Mouse (Mus musculus): ENCODE results near the gene Fbxw4.
"Not testable (repeated sequence)": the region's sequence is repeated elsewhere in the genome, so short reads cannot be mapped to it uniquely, and the experiment has no call there.

The Fbxw4 gene

DNA sequence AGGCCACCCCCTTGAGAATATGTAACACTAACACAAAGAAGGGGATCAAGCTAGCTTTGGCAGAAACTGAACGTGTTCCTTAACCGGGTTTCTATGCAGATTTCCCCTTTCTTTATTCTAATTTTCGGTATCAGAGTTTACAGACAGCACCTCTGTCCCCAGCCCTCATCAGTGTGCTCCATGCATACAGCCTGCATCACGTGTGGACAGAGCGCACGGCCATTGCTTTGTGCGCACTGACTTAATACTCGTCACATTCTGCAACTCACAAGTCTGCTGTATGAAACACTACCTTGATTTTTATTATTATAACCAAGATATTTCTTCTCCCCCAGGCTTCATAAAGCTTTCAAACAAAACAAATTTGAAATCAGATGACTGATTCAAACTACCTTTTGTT, 4.2 kb downstream of the Fbxw4 start:
- DNase-seq, result no peak

- no peak for DNase-seq
These were observed 6.1 kb downstream of the Fbxw4 start for GRCm38 (mm10) chr19:45653986-45654385.

DNA sequence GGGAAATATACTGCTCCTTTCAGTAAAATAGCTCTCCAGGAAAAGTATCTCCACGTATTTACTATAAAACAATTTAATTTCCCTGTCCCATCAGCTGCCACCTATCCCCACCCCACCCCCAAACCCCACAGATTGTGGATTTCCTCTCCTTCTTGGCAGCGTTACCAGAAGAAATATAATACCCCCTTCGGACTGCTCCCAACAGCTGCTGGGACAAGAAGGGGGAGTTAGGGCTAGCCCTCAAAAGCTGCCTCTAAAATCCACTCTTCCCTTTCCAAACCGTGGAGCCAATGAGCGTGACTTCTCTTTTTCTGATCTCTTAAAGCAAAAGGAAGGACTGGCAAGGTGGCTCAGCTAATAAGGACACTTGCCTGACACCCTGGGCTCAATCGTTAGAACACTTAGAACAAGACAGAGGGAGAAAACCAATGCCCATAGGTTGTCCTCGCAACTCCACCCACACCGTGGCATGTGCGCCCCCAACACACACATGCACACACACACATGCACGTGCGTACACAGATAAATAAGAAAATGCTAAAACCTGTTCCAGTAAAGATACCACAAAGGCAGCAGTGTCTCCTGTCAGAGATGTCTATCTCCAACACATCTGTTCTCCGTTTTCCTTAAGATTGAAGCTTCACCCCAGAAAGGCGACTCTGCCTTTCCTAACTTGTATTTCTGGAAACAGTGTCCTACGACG, 7.7 kb downstream of the Fbxw4 start:
- DNase-seq, result no peak

DNA sequence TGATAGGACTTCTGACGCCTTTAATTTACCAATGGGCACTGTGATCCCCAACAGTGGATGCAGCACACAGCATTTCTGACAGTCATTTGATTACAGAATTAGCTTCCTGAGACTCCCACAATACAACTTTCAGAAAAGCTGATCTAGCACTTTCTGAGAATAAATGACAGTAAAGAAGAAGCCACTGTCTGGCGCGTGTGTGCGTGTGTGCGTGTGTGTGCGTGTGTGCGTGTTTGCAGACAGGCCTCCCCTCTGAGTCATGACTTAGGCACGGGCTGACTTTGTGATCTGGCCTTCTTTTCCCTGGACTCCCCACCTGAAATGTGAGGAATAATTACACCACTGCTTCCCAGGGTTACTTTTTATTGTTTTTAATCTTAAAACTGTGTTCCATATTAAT, 8.6 kb downstream of the Fbxw4 start:
- no peak for DNase-seq

DNA sequence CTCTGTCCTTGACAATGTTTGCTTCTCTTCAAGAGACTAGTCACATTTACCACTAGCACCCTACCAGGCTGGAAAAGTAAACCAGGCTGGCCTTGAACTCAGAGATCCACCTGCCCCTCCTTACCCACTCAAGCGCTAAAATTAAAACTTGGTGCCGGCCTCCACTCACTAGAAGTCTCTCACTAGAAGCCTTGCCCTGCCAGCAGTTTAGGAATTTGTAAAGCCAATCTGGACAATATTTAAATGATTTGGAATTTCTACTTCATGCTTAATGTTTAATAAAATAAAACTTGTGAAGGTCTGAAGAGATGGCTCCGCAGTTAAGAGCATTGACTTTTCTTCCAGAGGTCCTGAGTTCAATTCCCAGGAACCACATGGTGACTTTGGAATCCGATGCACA, 10.3 kb downstream of the Fbxw4 start:
- no peak for DNase-seq

GRCm38 (mm10) chr19:45648469-45648868, 11.6 kb downstream of the Fbxw4 start:
- DNase-seq, result not testable (repeated sequence)

DNA sequence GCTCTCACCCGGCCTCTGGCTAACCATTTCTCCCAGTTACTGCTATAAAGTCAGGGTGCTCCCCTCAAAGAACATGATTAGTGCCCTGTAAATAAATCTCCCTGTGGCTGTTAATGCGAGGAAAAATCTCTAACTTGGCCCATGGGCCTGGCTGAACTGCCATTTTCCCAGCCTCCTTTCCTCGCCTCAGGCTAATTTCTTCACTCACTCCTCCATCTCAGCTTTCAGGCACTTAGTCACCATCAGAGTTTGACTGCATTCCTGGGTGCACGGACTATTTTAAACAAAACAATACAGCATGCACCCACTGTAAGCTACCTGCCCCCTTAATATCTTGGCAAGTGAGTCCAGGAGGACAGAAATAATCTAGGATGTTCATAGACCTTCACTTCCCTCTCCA, 13.2 kb downstream of the Fbxw4 start:
- no peak for DNase-seq

DNA sequence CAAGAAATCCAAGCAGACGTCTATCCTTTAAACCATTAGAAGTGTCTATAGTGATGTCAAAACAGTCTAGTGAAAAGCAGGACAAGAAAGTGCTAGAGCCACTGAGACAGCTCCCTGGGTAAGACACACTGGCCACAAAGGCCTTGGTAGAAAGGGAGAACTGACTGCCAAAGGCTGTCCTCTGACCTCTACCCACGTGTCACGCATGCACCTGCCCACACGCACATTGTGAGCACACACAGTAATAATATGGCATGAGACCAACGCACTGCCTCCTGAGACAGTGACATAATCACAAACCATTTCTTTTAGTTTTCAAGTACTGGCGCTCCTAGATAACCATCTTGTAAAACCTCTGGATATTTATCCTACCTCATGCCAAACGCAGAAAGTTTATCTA, 19.4 kb downstream of the Fbxw4 start:
- no peak for DNase-seq

DNA sequence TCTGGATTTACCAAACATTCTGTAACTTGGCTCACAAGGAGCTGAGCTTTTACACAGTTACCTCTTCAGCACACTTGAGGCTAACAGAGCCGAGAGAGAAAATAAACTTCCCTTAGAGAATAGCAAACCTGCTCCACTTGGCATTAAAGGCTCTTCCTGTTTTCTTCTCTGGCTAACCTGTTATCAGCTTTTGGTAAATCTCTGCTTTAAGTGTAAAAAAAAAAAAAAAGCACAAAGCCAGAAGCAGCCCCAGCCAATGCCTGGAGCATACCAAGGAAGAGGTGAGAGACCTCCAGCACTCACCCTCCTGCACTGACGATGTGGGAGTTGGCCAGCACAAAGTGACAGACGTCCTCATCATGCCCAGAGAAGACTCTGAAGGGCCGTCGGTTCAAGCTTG, 24.2 kb downstream of the Fbxw4 start:
- DNase-seq, result no peak

DNA sequence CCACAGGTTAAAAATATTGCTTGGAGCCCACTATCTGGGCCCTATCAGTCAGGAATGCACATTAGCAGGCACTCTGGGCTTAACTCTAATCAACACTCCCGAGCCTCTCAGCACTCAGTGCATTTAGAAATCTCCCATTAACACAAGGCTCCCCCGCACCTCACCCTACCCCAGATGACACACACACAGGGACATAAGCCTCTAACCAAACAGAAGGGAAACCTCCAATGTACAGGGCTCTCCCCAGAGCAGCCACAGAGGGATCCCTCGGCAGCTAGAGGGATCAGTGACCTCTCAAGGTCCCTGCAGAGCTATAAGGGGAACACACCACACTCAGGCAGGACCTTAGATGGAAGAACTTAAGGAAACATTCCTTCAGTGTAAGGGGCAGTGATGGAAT, 28.5 kb downstream of the Fbxw4 start:
- DNase-seq, result no peak

DNA sequence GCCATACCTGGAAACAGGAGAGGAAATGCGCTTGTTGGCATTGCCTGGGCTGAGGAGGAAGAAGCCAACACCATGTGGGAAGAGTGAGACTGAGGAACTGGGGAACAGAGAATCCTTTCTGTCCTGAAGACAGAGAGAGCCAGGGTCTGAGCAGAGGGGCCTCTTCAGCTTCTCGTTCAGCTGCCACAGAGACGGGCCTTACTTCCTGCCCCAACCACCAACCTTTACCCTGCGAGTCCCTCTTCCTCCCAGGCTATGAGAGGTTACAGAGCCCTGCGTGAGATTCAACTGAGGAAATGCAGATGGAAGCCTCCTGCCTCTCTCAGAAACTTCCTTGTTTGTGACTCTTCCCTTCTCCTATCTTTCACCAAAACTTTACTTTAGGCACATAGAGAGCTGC, 29.2 kb downstream of the Fbxw4 start:
- DNase-seq, result no peak

DNA sequence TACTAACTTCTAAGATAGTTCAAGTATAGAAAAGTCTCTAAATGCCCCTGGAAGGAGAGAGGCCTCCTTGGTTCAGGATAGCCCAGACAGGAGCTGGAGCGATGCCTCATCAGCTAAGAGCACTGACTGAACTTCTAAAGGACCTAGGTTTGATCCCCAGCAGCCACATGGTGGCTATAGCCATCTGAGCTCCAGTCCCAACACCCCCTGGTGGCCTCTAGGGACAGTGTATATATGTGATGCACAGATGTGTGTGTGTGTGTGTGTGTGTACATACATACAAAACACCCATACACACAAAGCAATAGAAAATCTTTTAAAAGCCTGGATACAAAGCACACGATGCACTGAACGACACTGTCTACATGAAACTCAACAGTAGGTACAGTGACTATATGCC, 30.9 kb downstream of the Fbxw4 start:
- DNase-seq, result no peak

DNA sequence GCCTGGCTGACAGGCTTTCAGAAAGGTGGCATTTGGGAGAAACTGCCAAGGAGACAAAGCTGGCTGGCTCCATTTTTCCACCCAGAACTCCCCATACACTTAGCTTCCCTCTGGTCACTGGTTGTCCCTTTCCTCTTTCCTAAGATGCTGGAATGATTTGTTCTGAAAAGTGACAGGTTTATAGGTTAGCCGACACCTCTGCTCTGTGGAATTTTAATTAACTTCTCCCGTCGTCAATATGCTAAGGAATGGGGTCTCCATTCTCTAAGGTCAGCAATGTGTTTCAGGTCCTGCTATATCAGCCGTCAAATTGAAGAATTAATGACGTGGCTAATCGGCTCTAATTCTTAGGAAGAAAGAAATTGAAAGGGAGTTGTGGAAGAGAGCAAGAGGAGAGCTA, 31.5 kb downstream of the Fbxw4 start:
- DNase-seq, result no peak

- no peak for DNase-seq
These were observed 33.1 kb downstream of the Fbxw4 start for GRCm38 (mm10) chr19:45627036-45627435.

- DNase-seq, result no peak
These were observed 36.4 kb downstream of the Fbxw4 start for GRCm38 (mm10) chr19:45623710-45624109.

DNA sequence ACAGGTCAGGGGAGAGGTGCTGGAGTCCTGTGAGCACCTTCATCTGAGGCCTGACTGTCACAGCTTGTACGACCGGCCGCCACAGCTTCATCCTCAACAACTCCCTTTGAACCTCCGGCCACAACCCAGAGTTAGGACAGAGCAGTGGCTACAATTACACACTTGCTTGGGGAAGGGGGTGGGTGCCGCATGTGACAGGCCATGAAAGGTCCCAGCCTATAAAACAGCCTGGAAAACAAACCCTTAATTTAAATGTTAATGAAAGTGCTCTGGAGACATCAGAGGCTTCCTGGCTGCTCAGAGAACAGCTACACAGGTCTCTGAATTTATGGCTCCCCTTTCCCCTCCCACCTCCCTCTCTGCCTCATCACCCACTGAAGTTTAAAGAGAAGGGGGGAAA, 38.0 kb downstream of the Fbxw4 start:
- DNase-seq, result no peak

- DNase-seq, result no peak
These were observed 39.1 kb downstream of the Fbxw4 start for GRCm38 (mm10) chr19:45621061-45621460.

DNA sequence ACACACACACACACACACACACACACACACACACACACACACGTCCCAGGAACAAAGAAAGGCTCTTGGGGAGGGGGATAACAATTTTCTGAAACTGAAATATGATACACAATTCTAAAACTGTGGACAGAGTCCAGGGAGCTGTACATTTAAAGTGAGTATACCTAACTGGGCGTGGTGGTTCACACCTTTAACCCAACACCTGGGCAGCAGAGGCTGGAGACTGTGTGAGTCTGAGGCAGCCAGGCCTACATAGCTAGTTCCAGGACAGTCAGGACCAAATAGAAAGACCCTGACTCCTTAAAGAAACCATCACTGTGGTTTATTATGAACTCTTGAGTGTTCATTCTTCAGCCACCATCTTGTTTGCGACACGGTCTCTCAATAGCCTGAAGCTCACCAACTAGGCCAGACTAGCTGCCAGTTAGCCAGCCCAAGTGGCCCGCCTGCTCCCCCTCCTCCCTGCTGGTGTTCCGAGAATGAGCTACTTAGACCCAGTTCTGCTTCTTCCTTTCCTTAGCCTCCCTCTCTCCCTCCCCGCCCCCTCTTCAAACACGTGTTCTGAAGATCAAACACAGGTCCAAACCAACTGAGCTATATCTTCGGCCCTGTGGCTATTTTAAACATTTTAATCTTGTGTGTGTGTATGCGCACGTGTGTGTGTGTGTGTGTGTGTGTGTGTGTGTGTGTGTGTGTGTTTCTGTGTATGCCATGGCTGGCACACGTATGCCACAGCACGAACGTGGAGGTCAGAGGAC, 40.2 kb downstream of the Fbxw4 start:
- DNase-seq, result no peak

GRCm38 (mm10) chr19:45618184-45618583, 41.9 kb downstream of the Fbxw4 start:
- DNase-seq, result no peak

GRCm38 (mm10) chr19:45616735-45617134, 43.4 kb downstream of the Fbxw4 start:
- no peak for DNase-seq

GRCm38 (mm10) chr19:45616214-45616518, 43.9 kb downstream of the Fbxw4 start:
- no peak for DNase-seq

- DNase-seq, result no peak
These were observed 44.5 kb downstream of the Fbxw4 start for GRCm38 (mm10) chr19:45615415-45616213.

- no peak for DNase-seq
These were observed 45.2 kb downstream of the Fbxw4 start for GRCm38 (mm10) chr19:45614928-45615327.

DNA sequence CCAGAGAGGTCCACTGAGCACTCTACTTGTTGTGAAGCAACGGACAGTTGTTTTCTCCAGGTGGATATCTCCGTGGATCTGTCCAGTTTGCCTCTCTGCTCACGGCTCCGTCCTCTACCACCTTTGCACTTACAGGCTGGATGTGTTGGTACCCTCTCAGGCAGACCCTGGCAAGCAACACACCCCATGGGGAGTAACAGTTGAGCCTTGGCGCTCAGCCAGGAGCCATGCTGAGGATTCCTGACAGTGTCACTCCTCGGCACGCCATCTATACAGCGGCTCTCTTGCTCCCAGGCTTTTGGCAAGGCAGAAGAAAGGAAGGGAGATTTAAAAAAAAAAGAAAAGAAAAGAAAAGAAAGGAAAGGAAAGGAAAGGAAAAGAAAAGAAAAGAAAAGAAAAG, 45.7 kb downstream of the Fbxw4 start:
- peak; percentile 40 for DNase-seq

Data from cerebellum, adult 11 months (tissue).